Mouse (Mus musculus) ES-E14 (cell line): ENCODE results near the gene Polr3b. TPM values are rescaled to one million over a fixed set of nuclear protein-coding genes. Genes with fewer than 3 reads are reported as not detected.

ENCODE experiments used
- DNase-seq: peaks from one replicate; pipeline ENCODE4 v3.0.0-alpha.2; 2013; ENCODE audit warnings: low read depth, low spot score
- H3K27ac ChIP-seq: 2 replicates; pipeline ENCODE4 v1.5.1; 2012; ENCODE audit warnings: low read depth, mild to moderate bottlenecking, low read length, moderate library complexity, mixed read lengths; ENCODE audit not compliant: poor library complexity, insufficient read depth, severe bottlenecking
- H3K36me3 ChIP-seq: 2 replicates; pipeline ENCODE4 v1.6.1; 2012; ENCODE audit warnings: mild to moderate bottlenecking, low read length, moderate library complexity, mixed read lengths; ENCODE audit not compliant: control insufficient read depth, poor library complexity, insufficient read depth, severe bottlenecking
- H3K4me1 ChIP-seq, 2 experiments: fragments of 150-350 bp in 1 of 2; sonication (generic) in 1 of 2; 2 replicates each; pipeline ENCODE4 v1.6.1; 2012; ENCODE audit warnings: low read length in 2 of 2, mild to moderate bottlenecking in 1 of 2, mixed read lengths in 1 of 2; ENCODE audit not compliant: control insufficient read depth in 2 of 2, insufficient read depth in 2 of 2, poor library complexity in 1 of 2
- H3K4me3 ChIP-seq, 2 experiments: fragments of 150-350 bp in 1 of 2; sonication (generic) in 1 of 2; 2 replicates each; pipeline ENCODE4 v1.5.1; 2012; ENCODE audit warnings: low read length in 2 of 2, low read depth in 1 of 2, mild to moderate bottlenecking in 1 of 2, mixed read lengths in 1 of 2; ENCODE audit not compliant: insufficient read depth in 1 of 2, poor library complexity in 1 of 2, severe bottlenecking in 1 of 2
- H3K9ac ChIP-seq: 2 replicates; pipeline ENCODE4 v1.6.1; 2012; ENCODE audit warnings: low read depth, mild to moderate bottlenecking, low read length, mixed read lengths; ENCODE audit not compliant: poor library complexity, insufficient read depth, severe bottlenecking
- H3K9me3 ChIP-seq: fragments of 150-350 bp; sonication (generic); 2 replicates; pipeline ENCODE4 v1.6.1; 2012; ENCODE audit warnings: low read depth, mild to moderate bottlenecking, low read length; ENCODE audit not compliant: control insufficient read depth, insufficient read depth
- CHD2 ChIP-seq: IDR thresholded peaks from 2 replicates; pipeline ENCODE4 v1.6.1; 2014; ENCODE audit warnings: mild to moderate bottlenecking, low read depth, low read length, inconsistent platforms
- HCFC1 ChIP-seq: IDR thresholded peaks from 2 replicates; pipeline ENCODE4 v1.6.1; 2012; ENCODE audit warnings: low read length, inconsistent platforms, borderline replicate concordance; ENCODE audit not compliant: insufficient read depth
- MAFK ChIP-seq: IDR thresholded peaks from 2 replicates; pipeline ENCODE4 v1.6.1; 2014; ENCODE audit warnings: mild to moderate bottlenecking, low read depth, low read length, inconsistent platforms; ENCODE audit not compliant: insufficient read depth
- ZC3H11A ChIP-seq: IDR thresholded peaks from 2 replicates; pipeline ENCODE4 v1.6.1; 2012; ENCODE audit warnings: low read depth, mild to moderate bottlenecking, inconsistent platforms, low read length, borderline replicate concordance
- ZNF384 ChIP-seq: IDR thresholded peaks from 2 replicates; pipeline ENCODE4 v1.6.1; 2012; ENCODE audit warnings: low read depth, low read length, inconsistent platforms
- in situ Hi-C, 2 experiments: fragments of 600-800 bp; cut with MboI; formaldehyde crosslinking; loops; one replicate each; pipeline ENCODE4 v1.15.1; 2025; ENCODE audit warnings: low sequenced_read_pairs in 2 of 2, inconsistent platforms in 1 of 2; ENCODE audit not compliant: unreplicated experiment in 2 of 2
- total RNA-seq: library from RNA; depleted of rRNA; stranded (reverse); fragments of 300-350 nt; gene quantifications from 2 replicates; pipeline ENCODE4 v1.2.3, GENCODE M21; 2012

The Polr3b gene
- total RNA-seq, 1 experiment = 29.2 TPM

- Histone ChIP-seq H3K9ac (no peak overlapping the region), H3K4me1 (no peaks in the 10 kb centered on the region; a peak in 1 of 4 replicates), H3K36me3 (peaks cover 22% of the 10 kb centered on the region), H3K4me3 (no peak overlapping the region), H3K9me3 (no peaks in the 10 kb centered on the region), H3K27ac (no peak overlapping the region)
- no peak for TF ChIP-seq ZC3H11A
- no peak for TF ChIP-seq CHD2
- no peak for TF ChIP-seq MAFK
- no peak for TF ChIP-seq HCFC1
- no peak for TF ChIP-seq ZNF384
- DNase-seq = no peak
- in situ Hi-C loops = no loop called here
Measured at GRCm38 (mm10) chr10:84645940-84646339, 23.8 kb downstream of the Polr3b start.

DNA sequence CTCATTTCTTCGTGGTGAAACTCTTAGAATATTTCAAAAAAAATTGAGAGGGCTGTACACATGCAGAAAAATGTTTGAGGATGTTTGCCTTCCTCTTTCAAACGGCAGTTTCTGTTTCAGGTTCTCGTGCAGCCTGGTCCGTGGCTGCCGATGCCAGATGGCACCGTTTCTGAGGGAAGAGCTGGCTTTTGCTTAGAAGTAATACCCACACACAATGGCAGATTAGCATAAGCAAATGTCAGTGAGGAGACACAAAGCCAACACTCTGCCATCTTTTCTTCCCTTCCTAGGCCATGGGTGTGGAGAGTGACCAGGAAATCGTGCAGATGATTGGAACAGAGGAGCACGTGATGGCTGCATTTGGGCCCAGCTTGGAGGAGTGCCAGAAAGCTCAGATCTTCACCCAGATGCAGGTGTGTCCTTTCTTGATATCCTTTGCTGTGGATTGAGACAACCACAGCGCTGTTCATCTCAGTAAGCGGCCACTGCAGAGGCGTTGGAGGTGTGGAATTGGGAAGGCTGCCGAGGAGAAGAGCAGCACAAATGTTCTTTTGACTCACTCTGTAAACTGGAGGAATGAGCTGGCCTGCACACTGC lies 24.5 kb downstream of the Polr3b start:
- no peak overlapping the region for H3K4me3 ChIP-seq
- no peak overlapping the region; the same call in 1 of the 2 replicates for H3K27ac ChIP-seq
- peaks cover 22% of the 10 kb centered on the region for H3K36me3 ChIP-seq
- in situ Hi-C loops = no loop called here
- DNase-seq = no peak
- H3K9ac ChIP-seq = no peak overlapping the region
- no peak for TF ChIP-seq MAFK
- no peak for TF ChIP-seq ZNF384
- no peak for TF ChIP-seq HCFC1
- TF ChIP-seq CHD2 = no peak
- TF ChIP-seq ZC3H11A = no peak
- H3K4me1 ChIP-seq = no peaks in the 10 kb centered on the region; a peak in 1 of 4 replicates
- no peaks in the 10 kb centered on the region for H3K9me3 ChIP-seq

DNA sequence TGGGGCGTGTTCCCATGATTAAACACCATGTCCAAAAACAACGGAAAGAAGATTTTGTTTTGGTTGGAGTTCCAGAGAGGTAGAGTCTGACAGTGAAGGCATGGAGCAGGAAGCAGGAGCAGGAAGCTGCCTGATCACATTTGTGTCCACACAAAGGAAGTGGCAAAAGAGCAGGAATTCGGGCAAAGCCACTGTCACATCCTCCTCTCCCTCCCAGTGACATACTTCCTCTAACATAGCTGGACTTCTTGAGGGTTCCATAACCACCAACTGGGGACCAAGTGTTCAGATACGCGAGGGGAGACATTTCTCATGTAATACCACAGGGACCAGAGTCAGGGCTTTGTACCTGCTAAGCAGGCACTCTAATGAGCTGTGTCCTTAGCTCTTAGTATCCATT lies 25.2 kb downstream of the Polr3b start:
- Histone ChIP-seq H3K9ac (no peak overlapping the region), H3K4me1 (no peaks in the 10 kb centered on the region; a peak in 1 of 4 replicates), H3K36me3 (peaks cover 22% of the 10 kb centered on the region), H3K27ac (no peak overlapping the region), H3K4me3 (no peak overlapping the region), H3K9me3 (no peaks in the 10 kb centered on the region)
- DNase-seq = no peak
- TF ChIP-seq ZNF384 = no peak
- TF ChIP-seq ZC3H11A = no peak
- no peak for TF ChIP-seq HCFC1
- TF ChIP-seq MAFK = no peak
- no peak for TF ChIP-seq CHD2
- in situ Hi-C loops = no loop called here

GRCm38 (mm10) chr10:84648911-84649310 lies 26.8 kb downstream of the Polr3b start:
- H3K9me3 ChIP-seq = no peaks in the 10 kb centered on the region
- H3K36me3 ChIP-seq = peaks cover 21% of the 10 kb centered on the region
- DNase-seq = no peak

More at GRCm38 (mm10) chr10:84648911-84649310, 26.8 kb downstream of the Polr3b start:
- in situ Hi-C loops = no loop called here
- no peak overlapping the region for H3K27ac ChIP-seq
- H3K9ac ChIP-seq = no peak overlapping the region
- H3K4me1 ChIP-seq = no peaks in the 10 kb centered on the region; a peak in 1 of 4 replicates
- no peak overlapping the region for H3K4me3 ChIP-seq
- no peak for TF ChIP-seq ZNF384
- TF ChIP-seq HCFC1 = no peak
- no peak for TF ChIP-seq MAFK
- TF ChIP-seq ZC3H11A = no peak
- no peak for TF ChIP-seq CHD2
